ENCODE assay signal across 25 mouse cellular contexts in the genomic region with DNA sequence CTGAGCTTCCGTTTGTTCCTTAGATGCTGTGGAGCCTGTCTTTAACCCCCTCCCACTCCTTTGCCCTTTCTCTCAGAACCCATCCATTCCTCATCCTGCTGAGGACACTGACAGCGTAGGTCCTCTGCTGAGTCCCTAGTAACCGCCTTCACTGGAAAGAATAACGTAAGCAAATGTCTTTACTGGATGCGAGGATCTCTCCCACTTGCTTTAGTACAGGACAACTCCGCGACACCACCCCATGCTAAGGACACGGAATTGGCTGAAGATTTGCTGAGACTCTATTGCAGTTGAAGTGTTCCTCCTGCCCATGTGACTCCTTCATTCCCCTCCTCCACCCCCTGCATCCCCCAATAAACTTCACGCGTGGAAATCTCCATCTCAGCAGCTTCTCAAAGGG. TPM values are rescaled to one million over a fixed set of nuclear protein-coding genes. Genes with fewer than 3 reads are reported as not detected.
A peak's percentile ranks its signal among the peaks of the same experiment; 100 is the strongest.
DNase-seq lines count a peak whose midpoint lies in the region; ATAC-seq lines count a peak whose summit lies in the region.
"Had no signal": no experiment of that assay in that cellular context is flagged by ENCODE, and none has a peak within 500 bp of the region (broad histone marks: within the 10 kb centered on the region; RNA-seq: fewer than 3 reads in every experiment).

No protein-coding gene starts in this region.

- no peak for ATAC-seq in heart, embryonic 11.5 days (replicated peaks; ENCODE audit: insufficient number of reproducible peaks, low FRiP score, low TSS enrichment)
- no peak for ATAC-seq in intestine, embryonic 14.5 days (replicated peaks; ENCODE audit: low FRiP score, low TSS enrichment, low read depth)
- ATAC-seq in intestine, embryonic 15.5 days, result no peak
- ATAC-seq in limb, embryonic 13.5 days (ENCODE audit: low FRiP score, low read depth), result no peak
- ATAC-seq: activated CD4-positive, CD25-positive, alpha-beta regulatory T cell, adult 4 months; forebrain, embryonic 15.5 days had no signal

- H3K36me3 ChIP-seq in heart, embryonic 11.5 days (ENCODE audit: control insufficient read depth, insufficient read depth, low read length), result no peaks in the 10 kb centered on the region
- H3K36me3 ChIP-seq in intestine, embryonic 14.5 days (ENCODE audit: control insufficient read depth, insufficient read depth, low read length), result no peaks in the 10 kb centered on the region
- no peaks in the 10 kb centered on the region for H3K36me3 ChIP-seq in intestine, embryonic 15.5 days
- H3K36me3 ChIP-seq in limb, embryonic 13.5 days, result no peaks in the 10 kb centered on the region
- H3K36me3 ChIP-seq in limb, embryonic 10.5 days, result no peaks in the 10 kb centered on the region
- H3K36me3 ChIP-seq: embryonic facial prominence, embryonic 10.5 days; embryonic facial prominence, embryonic 13.5 days; forebrain, embryonic 12.5 days; forebrain, embryonic 15.5 days; heart, embryonic 13.5 days had no signal

- no peak overlapping the region for H3K4me3 ChIP-seq in heart, embryonic 11.5 days (ENCODE audit: low read depth, low read length)
- no peak overlapping the region for H3K4me3 ChIP-seq in intestine, embryonic 14.5 days (ENCODE audit: low read depth, low read length)
- H3K4me3 ChIP-seq in intestine, embryonic 15.5 days (replicated peaks), result no peak overlapping the region
- no peak overlapping the region for H3K4me3 ChIP-seq in limb, embryonic 13.5 days
- H3K4me3 ChIP-seq in limb, embryonic 10.5 days, result no peak overlapping the region
- H3K4me3 ChIP-seq: embryonic facial prominence, embryonic 10.5 days; embryonic facial prominence, embryonic 13.5 days; erythroblast, embryonic 14.5 days; forebrain, embryonic 12.5 days; forebrain, embryonic 15.5 days; heart, embryonic 13.5 days had no signal

- H3K9ac ChIP-seq in heart, embryonic 11.5 days (ENCODE audit: low read depth, low read length), result no peak overlapping the region
- H3K9ac ChIP-seq in intestine, embryonic 14.5 days (ENCODE audit: low read length), result no peak overlapping the region
- H3K9ac ChIP-seq in intestine, embryonic 15.5 days, result no peak overlapping the region
- no peak overlapping the region for H3K9ac ChIP-seq in limb, embryonic 13.5 days
- H3K9ac ChIP-seq: embryonic facial prominence, embryonic 13.5 days; forebrain, embryonic 12.5 days; forebrain, embryonic 15.5 days; heart, embryonic 13.5 days; hindbrain, embryonic 14.5 days had no signal

- peaks cover 9% of the 10 kb centered on the region; the same call in 1 of the 2 replicates for H3K4me1 ChIP-seq in heart, embryonic 11.5 days (ENCODE audit: control insufficient read depth, insufficient read depth, low read length)
- H3K4me1 ChIP-seq in intestine, embryonic 14.5 days (replicated peaks; ENCODE audit: control insufficient read depth, insufficient read depth, low read length), result peaks cover 5% of the 10 kb centered on the region; the same call in 1 of the 2 replicates
- H3K4me1 ChIP-seq in intestine, embryonic 15.5 days (replicated peaks), result peaks cover 9% of the 10 kb centered on the region; the same call in 1 of the 2 replicates
- H3K4me1 ChIP-seq in limb, embryonic 13.5 days, result peaks cover 32% of the 10 kb centered on the region
- H3K4me1 ChIP-seq in limb, embryonic 10.5 days, result peaks cover 19% of the 10 kb centered on the region

- 43% methylated on average over 10 of the region's 10 CpGs for WGBS in heart, embryonic 11.5 days (ENCODE audit: insufficient replicate concordance)
- WGBS in intestine, embryonic 14.5 days, result 40% methylated on average over 10 of the region's 10 CpGs
- WGBS in intestine, embryonic 15.5 days, result 38% methylated on average over 10 of the region's 10 CpGs
- 55% methylated on average over 10 of the region's 10 CpGs for WGBS in limb, embryonic 13.5 days
- 55% methylated on average over 10 of the region's 10 CpGs for WGBS in limb, embryonic 10.5 days

- DNase-seq in heart, postnatal 4 days, result no peak
- no peak for DNase-seq in intestine, embryonic 14.5 days (ENCODE audit: low spot score)
- DNase-seq in limb, embryonic 10.5 days (ENCODE audit: low spot score), result no peak
- peak; percentile 20 for DNase-seq in lung, postnatal 10 days
- no peak for DNase-seq in lung, adult 18-20 months
- DNase-seq: adrenal gland, adult 8-10 months; adrenal gland, postnatal 25 days; cerebellum, adult 11-12 months; cerebellum, adult 8-10 months; cerebellum, postnatal 36 days; embryo, embryonic 11 days; gastrocnemius, postnatal 25 days; heart, adult 18-20 months; heart, postnatal 14 days had no signal

- H3K9me3 ChIP-seq in heart, embryonic 11.5 days (replicated peaks; ENCODE audit: control insufficient read depth, low read length), result no peaks in the 10 kb centered on the region
- no peaks in the 10 kb centered on the region for H3K9me3 ChIP-seq in intestine, embryonic 14.5 days (ENCODE audit: control insufficient read depth, low read length)
- no peaks in the 10 kb centered on the region for H3K9me3 ChIP-seq in intestine, embryonic 15.5 days
- H3K9me3 ChIP-seq in limb, embryonic 13.5 days, result peaks cover 4% of the 10 kb centered on the region; the same call in 1 of the 2 replicates
- H3K9me3 ChIP-seq in limb, embryonic 10.5 days (replicated peaks), result no peaks in the 10 kb centered on the region
- H3K9me3 ChIP-seq: embryonic facial prominence, embryonic 10.5 days; embryonic facial prominence, embryonic 13.5 days; forebrain, embryonic 12.5 days; forebrain, embryonic 15.5 days; heart, embryonic 13.5 days had no signal

- H3K4me2 ChIP-seq in heart, embryonic 11.5 days, result 0 out of 2 replicates have a peak overlapping the region, but pooled peaks have one; percentile 2
- 0 out of 2 replicates have a peak overlapping the region, but pooled peaks have one; percentile 11 for H3K4me2 ChIP-seq in intestine, embryonic 14.5 days (ENCODE audit: low read length)
- H3K4me2 ChIP-seq in intestine, embryonic 15.5 days (replicated peaks), result no peak overlapping the region
- 0 out of 2 replicates have a peak overlapping the region, but pooled peaks have one; percentile 9 for H3K4me2 ChIP-seq in limb, embryonic 13.5 days (replicated peaks)
- H3K4me2 ChIP-seq: embryonic facial prominence, embryonic 13.5 days; forebrain, embryonic 12.5 days; forebrain, embryonic 15.5 days; hindbrain, embryonic 14.5 days had no signal

- H3K27ac ChIP-seq in heart, embryonic 11.5 days (ENCODE audit: low read depth, low read length), result no peak overlapping the region
- H3K27ac ChIP-seq in intestine, embryonic 14.5 days (ENCODE audit: low read depth), result no peak overlapping the region
- H3K27ac ChIP-seq in intestine, embryonic 15.5 days, result no peak overlapping the region
- H3K27ac ChIP-seq in limb, embryonic 13.5 days, result no peak overlapping the region
- H3K27ac ChIP-seq in limb, embryonic 10.5 days, result no peak overlapping the region
- H3K27ac ChIP-seq: embryonic facial prominence, embryonic 10.5 days; embryonic facial prominence, embryonic 13.5 days; forebrain, embryonic 12.5 days; forebrain, embryonic 15.5 days; heart, embryonic 13.5 days; hindbrain, embryonic 14.5 days had no signal

- H3K27me3 ChIP-seq in heart, embryonic 11.5 days (ENCODE audit: control insufficient read depth, insufficient read depth, low read length), result peaks cover 12% of the 10 kb centered on the region
- H3K27me3 ChIP-seq in intestine, embryonic 14.5 days (replicated peaks; ENCODE audit: control insufficient read depth, insufficient read depth, low read length), result peaks cover 16% of the 10 kb centered on the region
- peaks cover 9% of the 10 kb centered on the region; the same call in 1 of the 2 replicates for H3K27me3 ChIP-seq in intestine, embryonic 15.5 days (replicated peaks)
- H3K27me3 ChIP-seq in limb, embryonic 13.5 days, result peaks cover 44% of the 10 kb centered on the region
- peaks cover 58% of the 10 kb centered on the region for H3K27me3 ChIP-seq in limb, embryonic 10.5 days (ENCODE audit: low read depth, poor library complexity, severe bottlenecking)
- H3K27me3 ChIP-seq: forebrain, embryonic 15.5 days had no signal

RNA-seq across cellular contexts. Expression of a gene that starts 3.9 kb away (rescaled TPM):
- 4.1 and 5.4 TPM in 2 replicates for polyA plus RNA-seq in heart, embryonic 11.5 days (2014; fragmentation: Nextera tagmentation; extraction: Ambion mirVana)
- total RNA-seq in heart, postnatal 4 days (2021), result 1 to 10 TPM; 7.0 to 7.6 TPM
- 3.5 and 4.4 TPM in 2 replicates for polyA plus RNA-seq in intestine, embryonic 14.5 days (2014; fragmentation: Nextera tagmentation; extraction: Ambion mirVana)
- 1.9 and 2.2 TPM in 2 replicates for polyA plus RNA-seq in intestine, embryonic 15.5 days (2015; fragmentation: Nextera tagmentation; extraction: Ambion mirVana)
- 3.0 and 3.3 TPM in 2 replicates for polyA plus RNA-seq in limb, embryonic 13.5 days (2015; fragmentation: Nextera tagmentation; extraction: Ambion mirVana)
- 4.0 and 4.9 TPM in 2 replicates for polyA plus RNA-seq in limb, embryonic 10.5 days (2016; fragmentation: Nextera tagmentation; extraction: Ambion mirVana)
